Mouse (Mus musculus): ENCODE measurements around the gene Fanci.

Fanci gene

DNA sequence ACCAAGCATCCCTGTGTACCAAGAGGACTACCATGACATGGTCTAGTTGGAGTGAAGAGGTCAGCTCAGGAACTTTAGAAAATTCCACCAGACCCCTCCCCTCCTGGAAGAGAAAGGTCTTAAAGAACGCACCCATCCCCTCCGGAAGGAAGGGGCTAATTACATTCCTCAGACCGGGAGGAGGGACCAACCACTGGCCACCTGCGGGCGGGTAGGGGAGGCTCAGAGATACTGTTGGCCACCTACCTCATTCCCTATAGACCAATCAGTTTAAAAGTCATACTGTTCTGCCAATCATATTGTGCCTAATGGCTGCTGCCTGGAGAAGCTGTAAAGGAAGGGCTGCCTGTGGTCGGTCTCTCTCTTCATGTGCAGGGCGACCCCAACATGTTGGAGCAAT lies 3.7 kb upstream of the Fanci start:
- no peak for DNase-seq (ENCODE audit: low spot score in 2 of 2)

DNA sequence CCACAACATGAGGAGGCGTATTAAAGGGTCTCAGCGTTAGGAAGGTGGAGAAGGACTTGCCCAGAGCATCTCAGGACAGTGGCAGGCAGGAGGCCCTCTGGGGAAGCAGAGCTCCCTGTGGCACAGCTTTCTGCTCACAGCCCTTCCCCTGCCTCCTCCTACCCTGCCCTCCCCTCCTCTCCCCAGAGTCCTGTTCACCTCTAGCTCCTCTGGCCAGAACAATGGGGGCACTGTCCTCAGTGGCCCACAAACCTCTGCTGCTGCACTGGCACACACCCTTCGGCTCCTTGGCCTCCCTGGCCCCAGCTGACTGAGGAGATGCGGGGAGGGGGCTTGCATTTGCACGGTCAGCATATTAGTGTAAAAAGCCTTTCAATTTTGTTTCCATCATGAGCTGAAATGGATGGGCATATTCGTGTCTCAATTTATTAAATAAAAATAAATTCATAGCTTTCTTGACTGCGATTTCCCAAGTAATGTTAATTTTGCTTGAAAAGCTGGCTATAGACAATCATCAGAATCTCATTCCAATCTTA lies 3.0 kb upstream of the Fanci start:
- no peak for DNase-seq (ENCODE audit: low spot score in 2 of 2)

DNA sequence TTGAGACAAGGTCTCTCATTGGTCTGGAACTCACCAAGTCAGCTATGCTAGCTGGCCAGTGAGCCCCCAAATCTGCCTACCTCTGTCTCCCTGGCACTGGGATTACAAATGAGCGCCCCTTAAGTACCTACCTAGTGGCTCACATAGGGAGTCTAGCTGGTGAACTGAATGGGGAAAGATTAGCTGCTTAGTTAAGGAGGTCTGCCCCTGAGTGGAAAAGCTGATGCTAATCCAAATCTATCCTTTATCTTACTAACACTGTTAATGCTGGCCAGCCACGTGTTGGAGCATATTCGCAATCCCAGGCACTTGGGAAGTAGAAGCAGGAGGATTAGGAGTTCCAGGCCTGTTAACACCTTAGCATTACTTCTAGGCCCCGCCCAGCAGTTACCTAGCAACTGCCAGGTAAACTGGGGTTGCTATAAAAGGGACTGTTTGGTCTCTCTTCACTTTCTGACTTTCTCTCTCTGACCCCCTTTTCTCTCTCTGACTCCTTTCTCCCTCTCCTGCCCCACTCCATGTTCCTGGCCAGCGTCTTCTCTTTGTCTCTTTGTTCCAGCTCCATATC lies 1.5 kb upstream of the Fanci start:
- no peak for DNase-seq (ENCODE audit: low spot score in 2 of 2)

DNA sequence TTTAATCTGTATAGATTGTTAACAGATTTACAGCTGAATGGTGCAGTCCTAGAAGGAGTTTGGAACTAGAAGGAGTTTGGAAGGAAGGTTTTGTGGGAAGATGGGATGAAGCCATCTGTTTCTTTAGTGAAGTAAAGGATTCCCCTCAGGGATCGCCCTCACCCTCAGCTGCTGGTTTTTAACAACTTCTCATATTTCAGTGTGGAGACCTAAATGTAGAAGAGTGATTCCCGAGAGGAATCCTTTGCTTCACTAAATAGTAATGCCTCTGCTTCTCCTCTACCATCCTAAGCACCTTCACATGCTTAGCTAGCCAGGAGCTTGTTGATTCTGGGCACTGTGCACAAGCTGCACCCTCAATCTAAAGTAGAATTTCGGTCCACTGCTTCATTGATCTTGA lies 258 bp upstream of the Fanci start:
- no peak for DNase-seq (ENCODE audit: low spot score in 2 of 2)

DNA sequence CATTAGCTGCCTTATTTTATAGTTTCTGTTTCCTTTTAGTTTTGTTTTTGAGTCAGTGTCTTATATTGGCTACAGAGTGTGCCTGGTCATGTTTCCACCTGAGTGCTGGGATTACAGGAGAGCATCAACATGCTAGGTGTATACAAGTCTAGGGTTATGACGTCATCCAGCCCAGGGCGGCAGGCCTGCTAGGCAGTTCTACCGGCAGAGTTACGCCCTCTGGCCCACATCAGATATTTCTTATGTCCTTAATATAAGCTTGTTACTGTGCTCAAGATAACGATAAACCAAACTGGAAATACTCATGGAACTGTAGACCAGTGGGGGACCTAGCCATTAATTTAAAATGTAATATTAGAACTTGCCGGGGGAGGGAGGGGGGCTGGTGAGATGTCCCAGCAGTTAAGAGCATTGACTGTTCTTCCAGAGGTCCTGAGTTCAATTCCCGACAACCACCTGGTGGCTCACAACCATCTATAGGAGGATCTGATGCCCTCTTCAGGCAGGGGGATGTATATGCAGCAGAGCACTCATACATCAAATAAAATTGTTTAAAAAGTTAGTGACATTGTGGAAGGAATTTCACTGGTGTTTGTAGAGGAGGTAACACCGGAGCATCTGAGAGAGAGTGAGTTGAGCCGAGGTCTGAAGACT lies 1.3 kb downstream of the Fanci start:
- peak; percentile 23 for DNase-seq (ENCODE audit: low spot score in 2 of 2)

DNA sequence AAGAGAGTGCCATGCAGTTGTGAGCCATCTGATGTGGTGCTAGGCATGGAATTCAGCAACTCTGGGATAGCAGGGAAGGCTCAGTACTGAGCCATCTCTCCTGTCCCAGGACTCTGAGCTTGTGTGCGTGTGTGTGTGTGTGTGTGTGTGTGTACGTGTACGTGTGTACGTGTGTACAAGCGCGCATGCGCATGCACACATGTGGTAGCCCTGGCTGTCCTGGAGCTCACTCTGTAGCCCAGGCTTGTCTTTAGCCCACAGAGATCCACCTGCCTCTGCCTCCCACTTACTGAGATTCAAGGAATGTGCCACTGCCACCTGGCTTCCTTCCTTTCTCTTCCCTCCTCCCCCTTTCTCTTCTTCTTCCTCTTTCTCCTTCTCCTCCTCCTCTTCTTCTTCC lies 2.2 kb downstream of the Fanci start:
- no peak for DNase-seq (ENCODE audit: low spot score in 2 of 2)

DNA sequence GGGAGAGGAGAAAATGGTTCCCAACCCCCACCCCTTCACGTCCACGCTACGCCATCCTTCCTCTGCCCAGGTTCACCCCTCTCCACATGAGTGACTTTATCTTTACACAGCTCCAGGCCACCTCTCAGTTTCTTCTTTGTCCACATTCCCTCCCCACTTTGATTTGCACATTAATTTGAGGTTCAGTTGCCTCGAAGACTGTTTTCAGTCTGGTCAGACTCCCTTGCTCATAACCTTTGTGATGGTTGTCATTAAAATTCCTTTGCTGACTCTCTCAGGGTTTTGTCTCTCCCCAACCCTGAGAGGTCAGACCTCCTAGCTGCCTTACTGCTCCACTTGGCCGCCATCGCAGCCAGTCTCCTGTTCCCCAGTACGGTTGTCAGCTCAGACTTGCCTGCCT lies 2.9 kb downstream of the Fanci start:
- DNase-seq (ENCODE audit: low spot score in 2 of 2) = no peak

DNA sequence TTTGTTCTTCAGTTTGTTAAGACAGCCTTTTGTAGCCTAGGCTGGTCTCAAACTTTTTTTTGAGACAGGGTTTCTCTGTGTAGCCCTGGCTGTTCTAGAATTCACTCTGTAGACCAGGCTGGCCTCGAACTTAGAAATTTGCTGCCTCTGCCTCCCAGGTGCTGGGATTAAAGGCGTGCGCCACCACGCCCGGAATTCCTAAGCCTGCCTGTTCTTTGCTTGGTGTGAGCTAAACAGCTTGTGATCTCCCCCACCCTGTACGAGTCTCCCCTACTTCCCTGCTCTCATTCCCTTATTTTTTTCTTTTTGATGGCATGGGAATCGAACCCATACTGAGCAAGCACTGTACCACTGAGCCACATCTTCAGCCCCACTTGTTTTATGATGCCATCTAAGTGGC lies 3.5 kb downstream of the Fanci start:
- DNase-seq (ENCODE audit: low spot score in 2 of 2) = no peak

DNA sequence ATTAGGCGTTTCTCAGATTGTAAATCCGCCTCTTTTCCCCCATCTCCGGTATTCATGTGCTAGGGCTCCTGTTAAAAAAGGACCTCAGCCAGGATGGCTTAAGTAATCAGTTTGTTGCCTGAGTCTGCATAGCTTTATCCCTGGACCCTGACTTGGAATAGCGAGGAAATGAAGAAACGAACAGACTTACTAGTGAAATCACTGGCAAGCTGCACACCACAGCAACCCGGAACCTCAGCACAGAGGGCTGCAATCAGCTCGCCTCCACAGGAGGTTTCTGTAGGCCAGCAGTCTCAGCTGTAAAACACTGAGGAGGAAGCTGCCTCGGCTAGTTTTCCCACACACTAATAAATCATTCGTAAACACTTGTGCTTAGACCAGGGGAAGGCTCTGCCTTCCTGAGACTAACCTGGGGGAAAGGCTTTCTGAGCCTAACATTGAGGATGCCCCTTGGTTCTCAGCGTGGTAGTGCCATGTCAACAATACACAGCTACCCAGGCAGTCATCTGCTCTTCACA lies 5.8 kb downstream of the Fanci start:
- no peak for DNase-seq (ENCODE audit: low spot score in 2 of 2)

DNA sequence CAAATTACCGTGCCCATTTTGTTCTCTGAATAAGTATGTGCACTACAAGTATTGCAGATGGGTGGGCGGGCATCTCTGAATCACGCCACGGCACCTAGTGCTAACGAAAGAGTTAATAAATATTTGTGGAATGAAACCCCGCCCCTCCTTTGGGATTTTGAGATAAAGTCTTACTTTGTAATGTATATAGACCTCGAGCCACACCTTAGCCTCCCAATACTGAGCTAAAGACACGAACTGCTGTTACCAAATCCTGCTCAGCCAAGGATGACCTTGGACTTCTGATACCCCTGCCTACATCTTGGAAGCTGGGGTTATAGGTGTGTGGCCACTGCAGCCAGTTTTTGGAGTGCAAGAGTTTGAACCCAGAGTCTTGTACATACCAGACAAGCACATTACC lies 6.7 kb downstream of the Fanci start:
- no peak for DNase-seq (ENCODE audit: low spot score in 2 of 2)

DNA sequence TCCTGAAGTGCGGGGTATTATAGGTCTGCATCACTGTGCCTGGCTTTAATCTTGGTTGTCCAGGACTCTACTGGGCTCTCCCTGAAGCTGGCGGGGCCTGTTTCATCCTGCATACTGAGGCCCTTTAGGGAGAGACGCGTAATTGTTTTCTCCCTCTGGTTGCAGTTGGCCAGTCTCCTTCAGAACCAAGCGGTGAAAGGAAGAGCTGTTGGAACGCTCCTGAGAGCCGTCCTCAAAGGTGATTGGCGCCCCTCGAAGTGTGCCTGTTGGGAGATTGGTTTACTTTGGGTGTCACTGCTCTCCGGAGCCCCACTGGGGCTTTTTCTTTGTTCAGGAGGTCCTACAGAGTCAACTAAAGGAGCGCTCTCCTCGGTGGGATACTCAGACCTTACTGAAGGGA lies 7.2 kb downstream of the Fanci start:
- DNase-seq (ENCODE audit: low spot score in 2 of 2) = no peak

DNA sequence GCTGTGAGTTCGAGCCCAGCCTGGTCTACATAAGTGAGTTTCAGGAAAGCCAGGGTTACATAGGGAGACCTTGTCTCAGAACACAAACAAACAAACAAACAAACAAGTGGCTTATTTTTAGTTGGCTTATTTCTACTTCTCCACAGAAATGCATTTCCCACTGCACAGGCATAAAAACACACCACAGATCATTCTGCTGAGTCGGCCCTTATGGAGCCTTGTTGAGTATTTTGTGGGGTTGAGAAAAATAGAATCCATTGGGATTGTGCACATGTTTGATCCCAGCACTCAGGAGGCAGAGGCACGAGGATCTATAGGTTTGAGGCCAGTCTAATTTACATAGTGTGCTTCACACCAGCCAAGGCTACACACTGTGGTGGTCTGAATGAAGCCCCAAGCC lies 8.6 kb downstream of the Fanci start:
- no peak for DNase-seq (ENCODE audit: low spot score in 2 of 2)

DNA sequence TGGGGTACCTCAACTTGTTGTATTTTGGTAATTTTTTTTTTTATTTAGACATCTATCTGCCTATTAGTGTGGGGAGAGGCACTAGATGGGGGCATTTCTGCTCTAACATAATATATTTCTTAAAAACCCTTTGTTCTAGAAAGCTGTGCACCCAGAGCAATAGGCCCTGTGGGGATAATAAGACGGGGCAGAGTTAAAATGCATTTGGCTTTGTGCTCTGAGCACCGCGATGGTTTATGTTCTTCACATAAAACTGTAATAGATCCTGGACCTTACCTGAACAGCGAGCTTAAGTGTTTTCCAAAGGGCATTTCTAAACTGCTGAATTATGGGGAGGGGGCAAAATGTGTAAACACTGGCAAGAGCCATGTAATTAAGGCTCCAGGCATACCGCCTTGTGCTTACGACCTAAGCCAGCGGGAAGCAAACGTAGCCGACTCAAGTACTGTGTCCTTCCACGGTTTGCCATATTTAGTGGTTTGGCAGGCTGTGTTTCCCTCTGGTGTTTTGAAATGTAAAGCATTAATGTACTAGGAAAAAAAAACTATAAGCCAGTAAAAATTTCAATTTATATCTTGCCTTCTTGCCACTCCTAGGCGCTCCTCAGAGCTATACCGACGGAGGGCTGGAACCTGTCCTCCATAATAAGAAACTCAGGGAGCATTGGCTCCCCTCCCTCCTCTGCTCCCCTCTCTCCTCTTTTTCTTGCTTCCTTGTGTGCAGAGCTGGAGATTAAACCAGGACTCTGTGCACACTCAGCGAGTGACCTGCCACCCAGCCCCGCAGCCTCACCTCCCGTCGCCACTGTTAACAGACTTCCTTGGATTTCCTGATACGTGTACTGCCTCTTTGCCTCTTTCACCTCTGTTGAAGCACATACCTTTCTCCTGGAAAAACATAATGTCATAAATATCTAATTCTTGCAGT lies 23.0 kb downstream of the Fanci start:
- no peak for DNase-seq (ENCODE audit: low spot score in 2 of 2)

DNA sequence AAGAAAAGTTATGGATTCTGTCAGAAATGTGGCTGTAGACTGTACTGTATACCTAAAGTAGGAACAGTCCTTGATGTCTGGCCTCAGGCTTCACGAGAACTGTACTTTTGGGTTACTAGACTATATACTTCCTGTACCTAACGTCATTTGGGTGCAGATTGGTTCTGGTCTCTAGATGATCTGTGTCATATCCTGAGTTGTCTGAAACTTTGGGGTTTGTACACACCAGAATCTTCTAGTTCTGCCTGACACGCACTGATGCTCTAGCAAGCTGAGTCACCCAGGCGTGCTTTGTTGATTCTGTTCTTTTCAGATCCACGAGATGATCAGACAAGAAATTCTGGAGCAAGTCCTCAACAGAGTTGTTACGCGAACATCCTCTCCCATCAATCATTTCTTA lies 28.2 kb downstream of the Fanci start:
- no peak for DNase-seq (ENCODE audit: low spot score in 2 of 2)

DNA sequence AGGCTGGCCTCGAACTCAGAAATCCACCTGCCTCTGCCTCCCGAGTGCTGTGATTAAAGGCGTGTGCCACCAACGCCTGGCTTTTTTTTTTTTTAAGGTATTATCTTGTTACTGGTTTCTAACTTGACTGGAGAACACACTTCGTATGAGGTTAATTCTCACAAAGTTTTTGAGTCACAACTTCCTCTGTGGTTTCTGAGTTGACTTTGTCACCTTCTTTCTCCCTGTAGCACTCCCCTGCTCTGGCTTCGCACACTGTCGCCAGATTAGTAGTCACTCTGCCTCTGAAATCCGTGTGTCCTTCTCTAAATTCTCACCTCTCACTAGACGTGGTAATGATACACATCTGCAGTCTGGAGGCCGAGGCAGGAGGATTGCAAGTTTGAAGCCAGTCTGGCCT lies 31.1 kb downstream of the Fanci start:
- no peak for DNase-seq (ENCODE audit: low spot score in 2 of 2)

DNA sequence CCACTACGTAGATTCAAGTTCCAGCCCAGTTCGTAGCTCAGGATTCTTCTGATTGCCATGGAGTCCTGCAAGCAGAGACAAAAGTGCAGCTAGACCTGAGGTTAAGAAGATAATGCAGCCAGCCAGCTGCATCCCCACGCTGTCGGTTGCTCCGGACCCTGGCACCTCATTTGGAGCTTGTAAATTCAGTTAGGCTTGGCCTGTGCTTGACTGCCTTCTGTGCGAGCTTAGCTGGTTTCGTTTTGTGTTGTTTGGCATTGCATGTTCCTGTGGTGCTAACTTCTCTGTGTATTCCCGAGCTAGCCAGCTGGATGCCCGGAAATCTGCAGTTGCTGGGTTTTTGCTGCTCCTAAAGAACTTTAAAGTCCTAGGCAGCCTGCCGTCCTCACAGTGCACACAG lies 34.1 kb downstream of the Fanci start:
- DNase-seq (ENCODE audit: low spot score in 2 of 2) = no peak

DNA sequence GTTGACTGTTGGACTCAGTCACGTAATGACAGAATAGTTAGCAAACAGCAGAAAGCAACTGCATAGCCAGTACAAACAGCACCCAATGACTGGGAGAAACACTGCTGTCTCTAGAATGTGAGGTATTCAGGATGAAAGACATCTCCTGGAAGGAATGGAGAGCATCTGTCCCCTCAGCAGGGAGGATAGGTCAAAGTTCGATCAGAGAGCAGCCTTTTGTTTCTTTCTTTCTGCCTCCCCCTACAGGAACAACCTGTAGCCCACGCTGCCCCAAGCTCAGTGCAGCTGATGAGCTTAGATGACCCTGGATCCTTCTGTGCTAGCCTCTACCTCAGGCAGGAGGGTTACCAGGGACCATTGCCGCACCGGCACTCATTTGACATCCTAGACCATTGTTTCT lies 36.5 kb downstream of the Fanci start:
- no peak for DNase-seq (ENCODE audit: low spot score in 2 of 2)

DNA sequence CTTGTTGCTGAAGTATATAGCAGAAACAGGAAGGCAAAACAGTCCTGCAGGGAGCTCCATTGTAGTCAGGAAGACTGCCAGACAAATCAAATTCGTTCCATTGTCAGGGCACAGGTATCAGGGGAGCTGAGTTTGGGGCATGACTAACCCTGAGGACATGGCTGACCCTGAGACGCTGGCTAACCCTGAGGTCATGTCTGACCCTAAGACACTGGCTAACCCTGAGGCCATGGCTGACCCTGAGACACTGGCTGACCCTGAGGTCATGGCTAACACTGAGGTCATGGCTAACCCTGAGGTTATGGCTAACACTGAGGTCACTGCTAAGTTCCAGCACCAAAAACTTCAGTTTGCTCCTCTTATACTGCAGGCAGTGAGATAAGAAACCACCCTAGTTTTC lies 48.3 kb downstream of the Fanci start:
- DNase-seq (ENCODE audit: low spot score in 2 of 2) = no peak

DNA sequence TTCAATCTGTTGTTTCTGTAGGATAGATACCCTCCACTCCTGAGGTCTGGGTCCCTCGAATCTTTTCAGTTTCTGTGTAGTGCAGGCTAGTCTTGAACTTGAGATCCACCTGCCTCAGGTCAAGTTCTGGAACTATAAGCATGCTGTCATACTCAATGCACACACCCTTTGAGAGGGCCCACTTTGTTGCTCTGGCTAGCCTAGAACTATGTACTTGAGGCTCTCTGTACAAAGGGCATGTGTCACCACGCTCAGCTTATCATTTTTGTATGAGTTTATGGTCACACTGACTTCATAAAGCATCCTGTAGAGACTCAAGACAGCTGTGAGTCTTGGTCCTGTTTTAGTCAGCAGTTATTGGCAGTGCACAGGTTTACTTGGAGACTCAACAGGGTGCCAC lies 55.3 kb downstream of the Fanci start:
- DNase-seq (ENCODE audit: low spot score in 2 of 2) = no peak

DNA sequence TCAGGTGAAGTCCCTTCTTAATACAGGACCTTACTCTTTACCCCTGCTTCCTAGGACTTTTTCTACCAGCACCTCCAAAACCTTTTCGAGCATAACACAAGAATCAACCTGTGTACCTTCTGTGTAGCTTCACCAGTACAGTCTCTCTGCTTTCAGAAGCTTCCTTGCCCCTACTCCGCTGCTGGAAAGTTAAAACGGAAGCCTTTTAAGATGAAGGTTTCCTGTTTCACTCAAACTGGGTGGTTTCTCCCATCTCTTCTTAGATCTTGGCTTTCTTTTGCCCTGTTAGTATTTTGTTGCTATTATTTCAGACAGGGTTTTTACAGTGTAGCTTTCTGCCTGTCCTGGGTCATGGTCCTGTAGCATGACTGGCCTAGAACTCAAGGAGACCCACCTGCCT lies 55.8 kb downstream of the Fanci start:
- DNase-seq (ENCODE audit: low spot score in 2 of 2) = no peak

DNA sequence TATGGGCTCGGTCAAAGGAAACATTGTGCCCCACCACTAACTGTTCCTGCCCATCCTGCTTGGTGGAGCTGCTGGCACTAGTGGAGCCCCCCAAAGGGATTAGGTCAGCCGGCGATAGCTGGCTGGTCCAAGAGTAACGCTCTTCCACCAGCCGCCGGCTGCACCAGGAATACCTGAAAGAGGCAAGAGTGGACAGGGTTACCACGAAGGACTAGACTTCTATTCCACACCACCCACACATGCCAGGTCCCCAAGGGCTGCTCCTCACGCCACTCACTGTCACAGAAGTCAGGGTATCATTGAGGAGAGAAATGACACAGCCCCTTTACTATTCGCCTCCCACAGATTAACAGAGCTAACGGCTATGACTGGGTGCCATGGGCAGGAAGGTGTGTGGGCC lies 70.0 kb downstream of the Fanci start:
- DNase-seq (ENCODE audit: low spot score in 2 of 2) = no peak

DNA sequence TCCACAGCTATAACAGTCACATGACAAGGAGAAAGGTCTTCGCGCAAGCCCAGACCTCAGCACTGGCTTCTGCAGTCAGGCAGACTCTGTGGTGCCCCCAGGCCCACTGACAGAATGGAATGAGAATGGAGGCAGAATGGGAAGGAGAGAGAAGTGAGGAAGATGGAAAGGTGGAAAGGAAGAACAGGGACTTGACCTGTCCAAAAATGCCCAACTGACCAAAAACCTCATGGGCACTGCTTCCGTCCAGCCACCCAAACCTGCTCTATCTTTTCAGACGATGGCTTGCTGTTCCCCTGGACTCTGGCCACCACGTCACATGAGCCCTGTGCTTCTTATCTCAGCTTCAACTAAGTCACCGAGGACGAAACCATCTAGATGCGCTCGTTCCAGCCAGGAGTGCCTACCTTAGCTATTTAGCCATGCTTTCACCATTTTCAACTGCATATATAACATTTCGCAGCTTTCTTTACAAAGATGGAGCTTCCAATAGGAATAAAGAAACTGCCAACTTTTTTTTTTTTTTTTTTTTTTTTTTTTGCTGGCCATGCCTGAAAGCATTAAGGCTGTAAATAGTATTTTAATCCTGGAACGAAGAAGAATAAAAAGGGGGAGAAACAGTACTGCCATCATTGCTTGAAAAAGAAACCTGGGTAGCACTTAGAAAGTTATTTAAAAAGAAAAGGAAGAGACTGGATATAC lies 71.8 kb downstream of the Fanci start:
- DNase-seq (ENCODE audit: low spot score in 2 of 2) = no peak

All from thymus, postnatal 10 days (tissue).